Mouse (Mus musculus) midbrain, embryonic 11.5 days (tissue): Measurements from ENCODE around the gene Lcat. TPM values are rescaled to one million over a fixed set of nuclear protein-coding genes. Genes with fewer than 3 reads are reported as not detected.

Experiments used
- ATAC-seq: fragments of 200-750 bp; cut with Nextera tagmentation; 2 replicates; pipeline ENCODE4 v1.8.0; 2017; ENCODE audit warnings: moderate TSS enrichment, moderate library complexity; ENCODE audit not compliant: low FRiP score
- DNase-seq: peaks from one replicate; pipeline ENCODE4 v3.0.0; 2015; ENCODE audit warnings: low spot score; ENCODE audit errors: missing footprints
- H3K27ac ChIP-seq: fragments of 300-500 bp; sonication (generic); 2 replicates; pipeline ENCODE4 v1.5.1; 2014; ENCODE audit warnings: low read depth, low read length
- H3K27me3 ChIP-seq: fragments of 300-500 bp; sonication (generic); 2 replicates; pipeline ENCODE4 v1.6.1; 2014; ENCODE audit warnings: mild to moderate bottlenecking, low read length, moderate library complexity, mixed read lengths; ENCODE audit not compliant: control insufficient read depth, insufficient read depth
- H3K36me3 ChIP-seq: fragments of 300-500 bp; sonication (generic); 2 replicates; pipeline ENCODE4 v1.6.1; 2014; ENCODE audit warnings: mild to moderate bottlenecking, low read length, moderate library complexity, mixed read lengths; ENCODE audit not compliant: control insufficient read depth, insufficient read depth
- H3K4me1 ChIP-seq: fragments of 300-500 bp; sonication (generic); 2 replicates; pipeline ENCODE4 v1.6.1; 2014; ENCODE audit warnings: low read length; ENCODE audit not compliant: control insufficient read depth, insufficient read depth
- H3K4me2 ChIP-seq: fragments of 300-500 bp; sonication (generic); 2 replicates; pipeline ENCODE4 v1.6.1; 2014; ENCODE audit warnings: mild to moderate bottlenecking, moderate library complexity
- H3K4me3 ChIP-seq: fragments of 300-500 bp; sonication (generic); 2 replicates; pipeline ENCODE4 v1.5.1; 2014; ENCODE audit warnings: low read depth, low read length
- H3K9ac ChIP-seq: fragments of 300-500 bp; sonication (generic); 2 replicates; pipeline ENCODE4 v1.6.1; 2014; ENCODE audit warnings: low read length
- H3K9me3 ChIP-seq: fragments of 300-500 bp; sonication (generic); 2 replicates; pipeline ENCODE4 v1.6.1; 2016; ENCODE audit warnings: low read length; ENCODE audit not compliant: control insufficient read depth
- WGBS: fragments of 180-500 bp; shearing (Covaris S2); extraction: QIAGEN DNeasy Blood & Tissue Kit; methylation state at CpG from one replicate; pipeline ENCODE4 v1.1.7; 2014; 5-methylcytosine and 5-hydroxymethylcytosine counted together
- polyA plus RNA-seq: library from polyadenylated mRNA; unstranded; fragments of >200 nt; fragmentation: Nextera tagmentation; extraction: Ambion mirVana; gene quantifications from 2 replicates; pipeline ENCODE4 v1.2.1, GENCODE M21; 2014

Gene Lcat
- polyA plus RNA-seq, 1 experiment from 2014 or later = 0.23 TPM

- peak; percentile 97 for DNase-seq
- peaks cover 3% of the 10 kb centered on the region for H3K4me1 ChIP-seq
- peak overlapping the region; percentile 67 for H3K27ac ChIP-seq
- no peaks in the 10 kb centered on the region for H3K36me3 ChIP-seq
- H3K4me3 ChIP-seq = peak overlapping the region; percentile 75
- H3K4me2 ChIP-seq = peak overlapping the region; percentile 96
- H3K9ac ChIP-seq = peak overlapping the region; percentile 89
- no peaks in the 10 kb centered on the region for H3K9me3 ChIP-seq
- peak; percentile 92 for ATAC-seq
- no peaks in the 10 kb centered on the region for H3K27me3 ChIP-seq
- under 1% methylated on average over 30 of the region's 30 CpGs for WGBS
Measured at GRCm38 (mm10) chr8:105936866-105937475, 6.2 kb downstream of the Lcat start.

- ATAC-seq (no peak), DNase-seq (peak; percentile 70)
- Histone ChIP-seq H3K27ac (no peak overlapping the region), H3K4me3 (peak overlapping the region; percentile 75), H3K9me3 (no peaks in the 10 kb centered on the region), H3K9ac (peak overlapping the region; percentile 89), H3K4me1 (peaks cover 3% of the 10 kb centered on the region), H3K36me3 (no peaks in the 10 kb centered on the region), H3K27me3 (no peaks in the 10 kb centered on the region), H3K4me2 (peak overlapping the region; percentile 96)
- 37% methylated on average over 7 of the region's 7 CpGs for WGBS
Measured at GRCm38 (mm10) chr8:105935863-105936603, 7.1 kb downstream of the Lcat start.

DNA sequence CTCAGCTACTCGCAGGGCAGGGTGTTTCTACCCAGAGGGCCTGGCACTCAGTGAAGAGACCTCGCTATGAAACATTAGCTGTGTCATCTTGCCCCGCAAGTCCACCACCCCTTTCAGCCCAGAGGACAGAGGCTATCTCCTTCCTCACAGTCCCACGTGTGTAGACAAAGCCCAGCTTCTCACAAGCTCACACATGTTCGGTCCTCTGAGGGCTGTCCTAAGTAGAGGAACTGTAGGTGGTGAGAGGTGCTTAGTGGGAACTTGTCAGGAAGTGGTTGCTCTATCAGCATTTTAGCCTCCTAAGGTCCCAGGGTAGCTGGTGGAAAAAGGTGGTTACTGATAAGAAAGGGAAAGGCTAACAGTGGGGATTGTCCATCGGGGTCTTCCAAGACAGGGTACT is 8.1 kb downstream of the Lcat start:
- peaks cover 3% of the 10 kb centered on the region for H3K4me1 ChIP-seq
- H3K27ac ChIP-seq = no peak overlapping the region
- no peaks in the 10 kb centered on the region for H3K27me3 ChIP-seq
- H3K9me3 ChIP-seq = no peaks in the 10 kb centered on the region
- no peak for ATAC-seq
- no peak overlapping the region for H3K4me3 ChIP-seq
- no peaks in the 10 kb centered on the region for H3K36me3 ChIP-seq
- H3K9ac ChIP-seq = no peak overlapping the region
- no peak for DNase-seq
- 83% methylated on average over 6 of the region's 6 CpGs for WGBS
- no peak overlapping the region for H3K4me2 ChIP-seq

GRCm38 (mm10) chr8:105933762-105934161 is 9.4 kb downstream of the Lcat start, which contains the start of gene Ctrl:
Gene Ctrl, minus strand, starts transcription at chr8:105933862.
- peaks cover 3% of the 10 kb centered on the region for H3K4me1 ChIP-seq
- no peaks in the 10 kb centered on the region for H3K27me3 ChIP-seq
- 93% methylated on average over 2 of the region's 2 CpGs for WGBS
- H3K4me2 ChIP-seq = no peak within 1 kb of the TSS
- DNase-seq = no peak
- no peaks in the 10 kb centered on the region for H3K36me3 ChIP-seq
- no peaks in the 10 kb centered on the region for H3K9me3 ChIP-seq
- ATAC-seq = no peak
- H3K27ac ChIP-seq = no peak within 1 kb of the TSS
- H3K9ac ChIP-seq = no peak within 1 kb of the TSS
- no peak within 1 kb of the TSS for H3K4me3 ChIP-seq

- WGBS = 88% methylated on average over 11 of the region's 11 CpGs
- no peak overlapping the region for H3K9ac ChIP-seq
- H3K27ac ChIP-seq = no peak overlapping the region
- H3K36me3 ChIP-seq = no peaks in the 10 kb centered on the region
- DNase-seq (no peak), ATAC-seq (no peak)
- no peaks in the 10 kb centered on the region for H3K27me3 ChIP-seq
- no peaks in the 10 kb centered on the region for H3K4me1 ChIP-seq
- no peak overlapping the region for H3K4me3 ChIP-seq
- H3K4me2 ChIP-seq = no peak overlapping the region
- H3K9me3 ChIP-seq = no peaks in the 10 kb centered on the region
Measured at GRCm38 (mm10) chr8:105932525-105932924, 10.7 kb downstream of the Lcat start.

- Histone ChIP-seq H3K4me3 (no peak overlapping the region), H3K9ac (no peak overlapping the region), H3K4me1 (no peaks in the 10 kb centered on the region), H3K27ac (no peak overlapping the region), H3K36me3 (no peaks in the 10 kb centered on the region), H3K27me3 (no peaks in the 10 kb centered on the region), H3K9me3 (no peaks in the 10 kb centered on the region), H3K4me2 (no peak overlapping the region)
- ATAC-seq (no peak), DNase-seq (no peak)
- WGBS = 93% methylated on average over 3 of the region's 3 CpGs
Measured at GRCm38 (mm10) chr8:105931271-105931670, 11.9 kb downstream of the Lcat start.

GRCm38 (mm10) chr8:105930602-105931001 is 12.6 kb downstream of the Lcat start:
- Histone ChIP-seq H3K4me1 (no peaks in the 10 kb centered on the region), H3K9ac (peak overlapping the region; percentile 55), H3K4me3 (no peak overlapping the region), H3K4me2 (no peak overlapping the region), H3K27ac (peak overlapping the region; percentile 45), H3K9me3 (no peaks in the 10 kb centered on the region), H3K36me3 (no peaks in the 10 kb centered on the region), H3K27me3 (no peaks in the 10 kb centered on the region)
- ATAC-seq = peak; percentile 79
- DNase-seq = peak; percentile 99
- WGBS = 13% methylated on average over 8 of the region's 8 CpGs

DNA sequence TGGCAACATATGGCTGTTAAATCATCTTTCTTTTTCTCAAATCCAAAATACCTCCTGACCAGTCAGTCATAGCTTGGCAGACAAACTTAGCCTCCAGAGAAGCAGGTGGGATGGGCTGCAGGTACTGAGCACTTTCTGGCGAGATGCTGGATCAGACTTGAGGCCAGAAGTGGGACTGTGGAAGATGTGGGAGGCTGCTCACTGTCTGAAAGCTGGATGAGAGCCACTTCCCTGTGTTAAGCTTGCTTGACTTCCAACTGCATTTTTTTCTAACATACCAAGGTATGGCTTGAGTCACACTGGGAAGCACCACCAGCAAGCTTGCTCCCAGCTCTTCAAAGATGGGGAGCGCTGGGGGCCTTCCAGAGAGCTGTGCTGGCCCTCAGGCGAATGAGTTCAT is 18.1 kb downstream of the Lcat start:
- ATAC-seq (no peak), DNase-seq (no peak)
- H3K36me3 ChIP-seq = no peaks in the 10 kb centered on the region
- no peak overlapping the region for H3K4me2 ChIP-seq
- H3K27ac ChIP-seq = no peak overlapping the region
- no peaks in the 10 kb centered on the region for H3K9me3 ChIP-seq
- no peaks in the 10 kb centered on the region for H3K4me1 ChIP-seq
- no peaks in the 10 kb centered on the region for H3K27me3 ChIP-seq
- no peak overlapping the region for H3K4me3 ChIP-seq
- no peak overlapping the region for H3K9ac ChIP-seq
- WGBS = 79% methylated on average over 3 of the region's 3 CpGs

- H3K4me3 ChIP-seq = no peak overlapping the region
- ATAC-seq (no peak), DNase-seq (peak; percentile 76)
- no peaks in the 10 kb centered on the region for H3K9me3 ChIP-seq
- H3K36me3 ChIP-seq = no peaks in the 10 kb centered on the region
- no peaks in the 10 kb centered on the region for H3K27me3 ChIP-seq
- no peak overlapping the region for H3K27ac ChIP-seq
- H3K4me1 ChIP-seq = no peaks in the 10 kb centered on the region
- WGBS = 88% methylated on average over 3 of the region's 3 CpGs
- no peak overlapping the region for H3K9ac ChIP-seq
- H3K4me2 ChIP-seq = no peak overlapping the region
Measured at GRCm38 (mm10) chr8:105919390-105919789, 23.8 kb downstream of the Lcat start.
